Mouse (Mus musculus): ENCODE measurements around the gene Tmem233. TPM values are rescaled to one million over a fixed set of nuclear protein-coding genes. Genes with fewer than 3 reads are reported as not detected.

Gene Tmem233
- polyA plus RNA-seq, 1 experiment from 2014 or later = 0.09 TPM

GRCm38 (mm10) chr5:116023251-116023661 lies 59.8 kb downstream of the Tmem233 start:
- peak overlapping the region; percentile 81 for H3K27ac ChIP-seq (ENCODE audit: low read length)
- peak overlapping the region; percentile 62 for H3K4me3 ChIP-seq (replicated peaks; ENCODE audit: low read length)
- ATAC-seq (ENCODE audit: insufficient read depth, low FRiP score) = no peak
- peak overlapping the region; percentile 76 for H3K4me2 ChIP-seq (ENCODE audit: low read depth, low read length)
- peak overlapping the region; percentile 83 for H3K9ac ChIP-seq (ENCODE audit: low read length)
- 19% methylated on average over 8 of the region's 8 CpGs for WGBS
- H3K27me3 ChIP-seq (ENCODE audit: control insufficient read depth, insufficient read depth, low read length) = no peaks in the 10 kb centered on the region
- H3K9me3 ChIP-seq (replicated peaks; ENCODE audit: control insufficient read depth, low read length) = no peaks in the 10 kb centered on the region
- peaks cover 11% of the 10 kb centered on the region; the same call in 1 of the 2 replicates for H3K36me3 ChIP-seq (ENCODE audit: control insufficient read depth, insufficient read depth, low read length)
- peaks cover 10% of the 10 kb centered on the region; the same call in 1 of the 2 replicates for H3K4me1 ChIP-seq (ENCODE audit: control insufficient read depth, insufficient read depth, low read length)

- H3K27me3 ChIP-seq (ENCODE audit: control insufficient read depth, insufficient read depth, low read length) = no peaks in the 10 kb centered on the region
- H3K4me3 ChIP-seq (replicated peaks; ENCODE audit: low read length) = peak overlapping the region; percentile 62
- H3K4me1 ChIP-seq (ENCODE audit: control insufficient read depth, insufficient read depth, low read length) = peaks cover 10% of the 10 kb centered on the region; the same call in 1 of the 2 replicates
- ATAC-seq (ENCODE audit: insufficient read depth, low FRiP score) = peak; percentile 6; the same call in 1 of the 2 replicates
- H3K36me3 ChIP-seq (ENCODE audit: control insufficient read depth, insufficient read depth, low read length) = peaks cover 13% of the 10 kb centered on the region
- no peaks in the 10 kb centered on the region for H3K9me3 ChIP-seq (replicated peaks; ENCODE audit: control insufficient read depth, low read length)
- peak overlapping the region; percentile 83 for H3K9ac ChIP-seq (ENCODE audit: low read length)
- H3K27ac ChIP-seq (ENCODE audit: low read length) = peak overlapping the region; percentile 81
- peak overlapping the region; percentile 76 for H3K4me2 ChIP-seq (ENCODE audit: low read depth, low read length)
- WGBS = 57% methylated on average over 7 of the region's 7 CpGs
Observed at GRCm38 (mm10) chr5:116022658-116023200, 60.3 kb downstream of the Tmem233 start.

GRCm38 (mm10) chr5:116022131-116022530 lies 60.9 kb downstream of the Tmem233 start:
- H3K9ac ChIP-seq (ENCODE audit: low read length) = peak overlapping the region; percentile 27
- H3K36me3 ChIP-seq (ENCODE audit: control insufficient read depth, insufficient read depth, low read length) = peaks cover 19% of the 10 kb centered on the region
- H3K27ac ChIP-seq (ENCODE audit: low read length) = peak overlapping the region; percentile 81
- 90% methylated on average over 12 of the region's 12 CpGs for WGBS
- ATAC-seq (ENCODE audit: insufficient read depth, low FRiP score) = no peak
- H3K4me3 ChIP-seq (replicated peaks; ENCODE audit: low read length) = peak overlapping the region; percentile 62
- no peaks in the 10 kb centered on the region for H3K9me3 ChIP-seq (replicated peaks; ENCODE audit: control insufficient read depth, low read length)
- peaks cover 10% of the 10 kb centered on the region; the same call in 1 of the 2 replicates for H3K4me1 ChIP-seq (ENCODE audit: control insufficient read depth, insufficient read depth, low read length)
- H3K27me3 ChIP-seq (ENCODE audit: control insufficient read depth, insufficient read depth, low read length) = no peaks in the 10 kb centered on the region
- peak overlapping the region; percentile 76 for H3K4me2 ChIP-seq (ENCODE audit: low read depth, low read length)

GRCm38 (mm10) chr5:116021552-116021951 lies 61.5 kb downstream of the Tmem233 start:
- H3K9me3 ChIP-seq (replicated peaks; ENCODE audit: control insufficient read depth, low read length) = no peaks in the 10 kb centered on the region
- peaks cover 24% of the 10 kb centered on the region for H3K36me3 ChIP-seq (ENCODE audit: control insufficient read depth, insufficient read depth, low read length)
- H3K4me3 ChIP-seq (replicated peaks; ENCODE audit: low read length) = no peak overlapping the region
- peaks cover 10% of the 10 kb centered on the region; the same call in 1 of the 2 replicates for H3K4me1 ChIP-seq (ENCODE audit: control insufficient read depth, insufficient read depth, low read length)
- no peak overlapping the region for H3K27ac ChIP-seq (ENCODE audit: low read length)
- no peaks in the 10 kb centered on the region for H3K27me3 ChIP-seq (ENCODE audit: control insufficient read depth, insufficient read depth, low read length)
- no peak for ATAC-seq (ENCODE audit: insufficient read depth, low FRiP score)
- 88% methylated on average over 14 of the region's 14 CpGs for whole genome bisulfite sequencing
- H3K4me2 ChIP-seq (ENCODE audit: low read depth, low read length) = peak overlapping the region; percentile 76; the same call in 1 of the 2 replicates
- H3K9ac ChIP-seq (ENCODE audit: low read length) = no peak overlapping the region

GRCm38 (mm10) chr5:116019371-116019770 lies 63.7 kb downstream of the Tmem233 start:
- Histone ChIP-seq H3K4me3 (replicated peaks; ENCODE audit: low read length) (no peak overlapping the region), H3K4me2 (ENCODE audit: low read depth, low read length) (no peak overlapping the region), H3K4me1 (ENCODE audit: control insufficient read depth, insufficient read depth, low read length) (peaks cover 10% of the 10 kb centered on the region; the same call in 1 of the 2 replicates), H3K27ac (ENCODE audit: low read length) (peak overlapping the region; percentile 43; the same call in 1 of the 2 replicates), H3K9ac (ENCODE audit: low read length) (peak overlapping the region; percentile 19; the same call in 1 of the 2 replicates), H3K9me3 (replicated peaks; ENCODE audit: control insufficient read depth, low read length) (no peaks in the 10 kb centered on the region), H3K36me3 (ENCODE audit: control insufficient read depth, insufficient read depth, low read length) (peaks cover 35% of the 10 kb centered on the region), H3K27me3 (ENCODE audit: control insufficient read depth, insufficient read depth, low read length) (no peaks in the 10 kb centered on the region)
- no peak for ATAC-seq (ENCODE audit: insufficient read depth, low FRiP score)
- WGBS = 63% methylated on average over 11 of the region's 11 CpGs

GRCm38 (mm10) chr5:116018784-116019183 lies 64.3 kb downstream of the Tmem233 start:
- Histone ChIP-seq H3K27ac (ENCODE audit: low read length) (peak overlapping the region; percentile 43; the same call in 1 of the 2 replicates), H3K9ac (ENCODE audit: low read length) (no peak overlapping the region), H3K27me3 (ENCODE audit: control insufficient read depth, insufficient read depth, low read length) (no peaks in the 10 kb centered on the region), H3K4me2 (ENCODE audit: low read depth, low read length) (no peak overlapping the region), H3K4me1 (ENCODE audit: control insufficient read depth, insufficient read depth, low read length) (peaks cover 10% of the 10 kb centered on the region; the same call in 1 of the 2 replicates), H3K4me3 (replicated peaks; ENCODE audit: low read length) (no peak overlapping the region), H3K36me3 (ENCODE audit: control insufficient read depth, insufficient read depth, low read length) (peaks cover 41% of the 10 kb centered on the region), H3K9me3 (replicated peaks; ENCODE audit: control insufficient read depth, low read length) (no peaks in the 10 kb centered on the region)
- ATAC-seq (ENCODE audit: insufficient read depth, low FRiP score) = no peak
- WGBS = 72% methylated on average over 6 of the region's 6 CpGs

GRCm38 (mm10) chr5:116018196-116018595 lies 64.8 kb downstream of the Tmem233 start:
- Histone ChIP-seq H3K27ac (ENCODE audit: low read length) (no peak overlapping the region), H3K27me3 (ENCODE audit: control insufficient read depth, insufficient read depth, low read length) (no peaks in the 10 kb centered on the region), H3K4me3 (replicated peaks; ENCODE audit: low read length) (no peak overlapping the region), H3K4me1 (ENCODE audit: control insufficient read depth, insufficient read depth, low read length) (peaks cover 7% of the 10 kb centered on the region; the same call in 1 of the 2 replicates), H3K9ac (ENCODE audit: low read length) (no peak overlapping the region), H3K36me3 (ENCODE audit: control insufficient read depth, insufficient read depth, low read length) (peaks cover 44% of the 10 kb centered on the region), H3K4me2 (ENCODE audit: low read depth, low read length) (no peak overlapping the region), H3K9me3 (replicated peaks; ENCODE audit: control insufficient read depth, low read length) (no peaks in the 10 kb centered on the region)
- ATAC-seq (ENCODE audit: insufficient read depth, low FRiP score) = no peak
- WGBS = 94% methylated on average over 9 of the region's 9 CpGs

- no peaks in the 10 kb centered on the region for H3K9me3 ChIP-seq (replicated peaks; ENCODE audit: control insufficient read depth, low read length)
- WGBS = 94% methylated on average over 8 of the region's 8 CpGs
- H3K27me3 ChIP-seq (ENCODE audit: control insufficient read depth, insufficient read depth, low read length) = no peaks in the 10 kb centered on the region
- no peak overlapping the region for H3K4me2 ChIP-seq (ENCODE audit: low read depth, low read length)
- H3K36me3 ChIP-seq (ENCODE audit: control insufficient read depth, insufficient read depth, low read length) = peaks cover 47% of the 10 kb centered on the region
- no peak overlapping the region for H3K9ac ChIP-seq (ENCODE audit: low read length)
- ATAC-seq (ENCODE audit: insufficient read depth, low FRiP score) = no peak
- H3K27ac ChIP-seq (ENCODE audit: low read length) = no peak overlapping the region
- no peak overlapping the region for H3K4me3 ChIP-seq (replicated peaks; ENCODE audit: low read length)
- H3K4me1 ChIP-seq (ENCODE audit: control insufficient read depth, insufficient read depth, low read length) = 0 out of 2 replicates have a peak, but pooled peaks cover 3% of the 10 kb centered on the region
Observed at GRCm38 (mm10) chr5:116017391-116017790, 65.7 kb downstream of the Tmem233 start.

GRCm38 (mm10) chr5:116016542-116016941 lies 66.5 kb downstream of the Tmem233 start:
- 92% methylated on average over 5 of the region's 5 CpGs for WGBS
- Histone ChIP-seq H3K27me3 (ENCODE audit: control insufficient read depth, insufficient read depth, low read length) (no peaks in the 10 kb centered on the region), H3K4me1 (ENCODE audit: control insufficient read depth, insufficient read depth, low read length) (0 out of 2 replicates have a peak, but pooled peaks cover 3% of the 10 kb centered on the region), H3K4me2 (ENCODE audit: low read depth, low read length) (no peak overlapping the region), H3K36me3 (ENCODE audit: control insufficient read depth, insufficient read depth, low read length) (peaks cover 47% of the 10 kb centered on the region), H3K4me3 (replicated peaks; ENCODE audit: low read length) (no peak overlapping the region), H3K9me3 (replicated peaks; ENCODE audit: control insufficient read depth, low read length) (no peaks in the 10 kb centered on the region), H3K27ac (ENCODE audit: low read length) (no peak overlapping the region), H3K9ac (ENCODE audit: low read length) (no peak overlapping the region)
- ATAC-seq (ENCODE audit: insufficient read depth, low FRiP score) = no peak

Data from stomach, embryonic 16.5 days (tissue).